Mouse (Mus musculus): Measurements from ENCODE around the gene Slc1a2.

DNA sequence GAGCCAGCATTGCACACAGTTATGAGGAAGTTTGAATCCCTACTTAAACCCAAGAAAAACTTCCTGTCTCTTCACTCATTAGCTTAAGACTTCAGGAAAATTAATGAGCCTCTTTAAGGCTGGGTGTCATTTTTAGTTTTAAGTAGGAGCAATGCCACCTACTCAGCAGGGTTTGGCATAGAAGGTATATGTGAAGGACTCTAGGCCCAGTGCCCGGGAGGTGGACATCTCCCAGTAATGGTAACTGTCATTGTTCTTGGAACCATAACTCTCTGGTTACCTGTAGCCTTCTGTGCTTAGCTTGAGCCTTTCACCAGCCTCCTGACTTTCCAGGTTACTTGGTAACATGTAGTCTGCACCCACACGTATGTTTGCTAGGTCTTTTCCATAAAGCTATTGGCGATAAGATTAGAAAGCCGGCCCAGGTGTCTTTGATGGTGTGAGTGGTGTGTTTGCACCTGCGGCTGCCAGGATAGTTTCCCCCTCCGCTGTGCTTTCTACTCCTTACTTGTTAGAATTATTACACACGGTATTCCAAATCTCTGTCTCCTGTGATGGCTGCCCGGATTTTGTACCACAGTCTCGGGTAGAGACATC lies 18.4 kb downstream of the Slc1a2 start:
- TF ChIP-seq POLR2A (IDR thresholded peaks at IDR 0.05; ENCODE audit: extremely low read depth, insufficient read depth, low read length) = no peak
- no peak for TF ChIP-seq CTCF (IDR thresholded peaks at IDR 0.05; ENCODE audit: low read depth, low read length)

Measured in liver, adult 2 months (tissue).